Mouse (Mus musculus) activated CD4-positive, CD25-positive, alpha-beta regulatory T cell, adult 4 months (primary cell): ENCODE results near the gene Zbtb37. TPM values are rescaled to one million over a fixed set of nuclear protein-coding genes. Genes with fewer than 3 reads are reported as not detected.
A peak's percentile ranks its signal among the peaks of the same experiment; 100 is the strongest.

Source experiments
- ATAC-seq: one replicate; pipeline ENCODE4 v1.8.0; 2017
- polyA plus RNA-seq, 2 experiments: library from polyadenylated mRNA; unstranded; fragments of 100-300 nt; shearing (Covaris generic); gene quantifications; one replicate each; pipeline ENCODE4 v1.2.1; 2017

Gene Zbtb37
- 1 to 10 TPM; 4.3 to 5.2 TPM for polyA plus RNA-seq

- peak; percentile 91 for ATAC-seq
Measured at GRCm38 (mm10) chr1:161034435-161035280, at the start of gene Zbtb37. Gene Zbtb37, minus strand, starts transcription at chr1:161034849.

GRCm38 (mm10) chr1:161077243-161077642, 42.6 kb upstream of the Zbtb37 start:
- no peak for ATAC-seq

- no peak for ATAC-seq
Measured at GRCm38 (mm10) chr1:161076238-161076637, 41.6 kb upstream of the Zbtb37 start.

- ATAC-seq = peak; percentile 9
Measured at GRCm38 (mm10) chr1:161071272-161071620, 36.6 kb upstream of the Zbtb37 start.

- peak; percentile 88 for ATAC-seq
Measured at GRCm38 (mm10) chr1:161070352-161071271, 36.0 kb upstream of the Zbtb37 start, which contains the start of the genes Dars2 and Cenpl. Gene Dars2, minus strand, starts transcription at chr1:161070658. Gene Cenpl, plus strand, starts transcription at chr1:161070713.

GRCm38 (mm10) chr1:161063351-161063750, 28.7 kb upstream of the Zbtb37 start:
- no peak for ATAC-seq

- no peak for ATAC-seq
Measured at GRCm38 (mm10) chr1:161057164-161057563, 22.5 kb upstream of the Zbtb37 start.

GRCm38 (mm10) chr1:161046972-161047371, 12.3 kb upstream of the Zbtb37 start:
- no peak for ATAC-seq

- ATAC-seq = no peak
Measured at GRCm38 (mm10) chr1:161041261-161042020, 6.8 kb upstream of the Zbtb37 start.

GRCm38 (mm10) chr1:161040855-161041254, 6.2 kb upstream of the Zbtb37 start:
- no peak for ATAC-seq

- ATAC-seq = no peak
Measured at GRCm38 (mm10) chr1:161040426-161040770, 5.7 kb upstream of the Zbtb37 start.

GRCm38 (mm10) chr1:161039741-161040425, 5.2 kb upstream of the Zbtb37 start:
- no peak for ATAC-seq

- ATAC-seq = no peak
Measured at GRCm38 (mm10) chr1:161038968-161039721, 4.5 kb upstream of the Zbtb37 start.

GRCm38 (mm10) chr1:161038004-161038403, 3.4 kb upstream of the Zbtb37 start:
- no peak for ATAC-seq

GRCm38 (mm10) chr1:161037599-161037998, 3.0 kb upstream of the Zbtb37 start:
- no peak for ATAC-seq

GRCm38 (mm10) chr1:161037026-161037425, 2.4 kb upstream of the Zbtb37 start:
- ATAC-seq = no peak

- ATAC-seq = no peak
Measured at GRCm38 (mm10) chr1:161036411-161036841, 1.8 kb upstream of the Zbtb37 start.

- ATAC-seq = peak; percentile 5
Measured at GRCm38 (mm10) chr1:161035786-161036404, 1.2 kb upstream of the Zbtb37 start.

- peak; percentile 17 for ATAC-seq
Measured at GRCm38 (mm10) chr1:161035281-161035785, 684 bp upstream of the Zbtb37 start.

GRCm38 (mm10) chr1:161033856-161034434, 704 bp downstream of the Zbtb37 start:
- no peak for ATAC-seq
